Mouse (Mus musculus): ENCODE data around the gene Mt1.

Mt1 gene

DNA sequence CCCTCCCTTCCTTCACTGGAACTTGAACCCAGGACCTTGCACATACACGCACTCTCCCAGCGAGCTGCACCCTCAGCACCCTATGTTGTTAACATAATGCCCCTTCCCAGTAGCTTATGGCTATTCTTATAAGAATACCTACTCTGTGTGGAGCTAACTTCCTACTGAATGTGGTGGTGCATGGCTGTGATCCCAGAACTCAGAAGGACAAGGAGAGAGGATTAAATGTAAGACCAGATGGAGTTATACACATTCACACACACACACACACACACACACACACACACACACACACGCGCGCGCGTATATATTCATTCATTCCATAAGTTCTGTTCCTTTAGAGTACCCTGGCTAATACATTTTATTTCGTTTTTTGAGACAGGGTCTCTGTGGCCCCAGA is 27.4 kb downstream of the Mt1 start:
- Histone ChIP-seq H3K27me3 (ENCODE audit: control insufficient read depth, insufficient read depth, low read length, poor library complexity, severe bottlenecking) (no peaks in the 10 kb centered on the region; the same call in 1 of the 2 replicates), H3K36me3 (ENCODE audit: control insufficient read depth, insufficient read depth, low read length, poor library complexity, severe bottlenecking) (no peaks in the 10 kb centered on the region)
- no peak for DNase-seq (ENCODE audit: low read depth, low spot score)

DNA sequence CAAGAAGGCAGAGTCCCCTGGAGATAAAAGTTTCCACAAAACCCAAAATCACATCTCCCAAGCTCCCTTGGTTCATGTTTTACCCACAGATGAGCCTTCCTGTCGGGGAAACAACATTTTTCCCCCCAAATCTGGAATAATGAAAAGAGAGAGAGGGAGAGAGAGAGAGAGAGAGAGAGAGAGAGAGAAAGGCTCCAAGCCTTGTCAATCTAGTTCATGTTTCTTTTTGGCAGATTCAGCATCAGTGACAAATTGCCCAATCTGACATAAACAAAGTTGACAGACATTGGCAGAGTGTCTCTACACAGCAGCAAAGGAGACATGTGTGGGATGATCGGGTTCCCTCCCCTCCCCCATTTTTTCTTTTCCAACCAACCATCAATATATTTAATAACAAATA is 28.6 kb downstream of the Mt1 start:
- Histone ChIP-seq H3K27me3 (ENCODE audit: control insufficient read depth, insufficient read depth, low read length, poor library complexity, severe bottlenecking) (no peaks in the 10 kb centered on the region; the same call in 1 of the 2 replicates), H3K36me3 (ENCODE audit: control insufficient read depth, insufficient read depth, low read length, poor library complexity, severe bottlenecking) (no peaks in the 10 kb centered on the region)
- DNase-seq (ENCODE audit: low read depth, low spot score): no peak

DNA sequence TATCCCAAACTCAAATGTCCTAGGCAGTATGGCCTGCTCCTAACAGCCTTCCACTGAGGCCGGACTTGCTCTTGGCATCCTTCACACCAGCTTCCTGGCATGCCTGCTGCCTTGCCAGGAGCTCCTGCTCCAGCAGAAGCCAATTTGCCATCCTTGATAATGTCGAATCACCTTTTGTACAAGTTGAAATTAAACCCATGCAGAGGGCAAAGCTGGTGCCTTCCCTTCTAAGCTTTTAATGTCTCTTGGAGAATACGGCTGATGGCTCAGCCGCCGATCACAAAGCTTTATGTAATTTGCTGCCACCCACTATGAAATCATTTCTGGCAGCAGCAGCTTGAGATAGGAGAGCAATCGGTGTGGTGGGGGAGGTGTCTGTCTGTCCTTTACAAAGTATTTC is 30.8 kb downstream of the Mt1 start:
- H3K36me3 ChIP-seq (ENCODE audit: control insufficient read depth, insufficient read depth, low read length, poor library complexity, severe bottlenecking): no peaks in the 10 kb centered on the region
- no peak for DNase-seq (ENCODE audit: low read depth, low spot score)
- H3K27me3 ChIP-seq (ENCODE audit: control insufficient read depth, insufficient read depth, low read length, poor library complexity, severe bottlenecking): no peaks in the 10 kb centered on the region

DNA sequence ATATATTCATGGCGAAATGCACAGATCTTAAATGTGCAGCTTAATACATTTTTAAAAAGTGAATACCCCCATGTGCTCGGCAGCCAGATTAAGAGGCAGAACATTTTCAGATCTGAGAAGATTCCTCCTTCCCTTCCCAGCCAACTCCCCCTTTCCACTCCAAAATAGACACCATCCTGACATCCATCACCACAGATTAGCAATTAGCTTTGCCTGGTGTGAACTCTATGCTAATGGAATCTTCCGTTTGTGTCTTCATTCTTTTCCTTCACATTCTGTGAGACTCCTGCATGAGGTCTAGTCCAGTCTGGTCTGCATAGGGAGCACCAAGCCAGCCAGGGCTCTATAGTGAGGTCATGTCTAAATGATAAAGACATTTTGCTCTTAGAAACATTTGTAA is 31.3 kb downstream of the Mt1 start:
- DNase-seq (ENCODE audit: low read depth, low spot score): no peak
- no peaks in the 10 kb centered on the region for H3K27me3 ChIP-seq (ENCODE audit: control insufficient read depth, insufficient read depth, low read length, poor library complexity, severe bottlenecking)
- H3K36me3 ChIP-seq (ENCODE audit: control insufficient read depth, insufficient read depth, low read length, poor library complexity, severe bottlenecking): no peaks in the 10 kb centered on the region

DNA sequence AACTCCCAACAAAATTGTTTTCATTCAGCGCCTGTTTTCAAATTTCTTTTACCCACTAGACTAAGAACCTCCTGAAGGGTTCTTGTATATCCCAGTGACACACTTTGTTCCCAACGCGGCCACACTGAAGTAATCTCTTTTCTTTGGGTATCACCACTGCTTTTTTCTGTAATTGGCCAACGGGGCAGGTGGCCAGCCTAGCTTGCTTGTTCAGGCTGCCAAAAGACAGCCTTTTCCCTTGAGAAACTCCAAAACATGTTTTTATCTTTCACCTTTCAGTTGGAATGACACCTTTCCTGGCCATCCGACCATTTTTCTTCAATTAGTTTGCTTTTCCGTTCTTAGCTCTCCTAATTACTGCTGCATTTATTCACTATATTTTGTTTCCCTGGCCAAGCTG is 34.9 kb downstream of the Mt1 start:
- no peak for DNase-seq (ENCODE audit: low read depth, low spot score)
- no peaks in the 10 kb centered on the region for H3K27me3 ChIP-seq (ENCODE audit: control insufficient read depth, insufficient read depth, low read length, poor library complexity, severe bottlenecking)
- H3K36me3 ChIP-seq (ENCODE audit: control insufficient read depth, insufficient read depth, low read length, poor library complexity, severe bottlenecking): no peaks in the 10 kb centered on the region

DNA sequence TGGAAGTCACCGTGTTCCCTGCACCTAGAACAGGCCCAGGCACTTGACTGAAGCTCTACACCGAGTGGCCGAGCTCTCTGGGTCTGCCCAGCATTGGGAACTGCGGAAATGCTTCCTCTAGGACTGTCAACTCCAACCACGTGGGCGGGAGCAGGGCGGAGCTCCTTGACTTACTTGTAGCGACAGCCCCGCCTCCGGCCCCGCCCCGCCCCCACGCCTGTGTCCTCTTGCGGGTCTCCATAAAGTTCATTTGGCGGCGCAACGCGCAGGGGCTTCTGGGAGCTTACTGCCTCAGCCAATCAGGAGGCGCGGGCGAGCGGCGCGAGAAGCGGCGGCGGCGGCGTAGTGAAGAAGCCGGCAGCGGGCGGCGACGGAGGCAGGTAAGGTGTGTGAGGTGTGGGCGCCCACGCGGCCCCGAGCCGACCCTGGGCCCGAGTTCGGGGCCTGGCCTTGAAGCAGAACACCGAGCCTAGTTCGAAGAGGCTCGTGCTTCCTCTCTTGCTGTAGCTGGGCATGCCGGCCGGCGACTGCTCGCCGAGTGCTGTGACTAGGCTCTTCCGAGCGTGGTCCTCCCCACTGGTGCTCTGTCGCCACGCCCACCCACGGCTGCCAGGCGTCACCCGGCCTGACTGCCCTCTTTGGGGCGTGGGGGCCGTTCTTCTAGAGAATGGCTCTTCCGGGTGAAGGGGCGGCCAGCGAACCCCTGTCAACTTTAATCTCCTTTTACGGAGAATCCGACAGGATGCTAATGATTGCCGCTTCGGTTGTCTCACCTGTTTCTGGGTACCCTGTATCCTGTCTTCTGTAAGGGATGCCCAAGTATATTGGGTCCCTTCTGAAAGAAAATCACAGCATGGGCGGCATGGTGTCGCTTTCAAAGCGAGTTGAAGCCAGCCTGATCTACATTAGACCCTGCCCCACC is 35.6 kb downstream of the Mt1 start, which contains the start of gene Nup93:
TSS of gene Nup93 (plus strand) at position 313 of the 922 bp plus-strand sequence.
- no peaks in the 10 kb centered on the region for H3K27me3 ChIP-seq (ENCODE audit: control insufficient read depth, insufficient read depth, low read length, poor library complexity, severe bottlenecking)
- peak; percentile 95 for DNase-seq (ENCODE audit: low read depth, low spot score)

DNA sequence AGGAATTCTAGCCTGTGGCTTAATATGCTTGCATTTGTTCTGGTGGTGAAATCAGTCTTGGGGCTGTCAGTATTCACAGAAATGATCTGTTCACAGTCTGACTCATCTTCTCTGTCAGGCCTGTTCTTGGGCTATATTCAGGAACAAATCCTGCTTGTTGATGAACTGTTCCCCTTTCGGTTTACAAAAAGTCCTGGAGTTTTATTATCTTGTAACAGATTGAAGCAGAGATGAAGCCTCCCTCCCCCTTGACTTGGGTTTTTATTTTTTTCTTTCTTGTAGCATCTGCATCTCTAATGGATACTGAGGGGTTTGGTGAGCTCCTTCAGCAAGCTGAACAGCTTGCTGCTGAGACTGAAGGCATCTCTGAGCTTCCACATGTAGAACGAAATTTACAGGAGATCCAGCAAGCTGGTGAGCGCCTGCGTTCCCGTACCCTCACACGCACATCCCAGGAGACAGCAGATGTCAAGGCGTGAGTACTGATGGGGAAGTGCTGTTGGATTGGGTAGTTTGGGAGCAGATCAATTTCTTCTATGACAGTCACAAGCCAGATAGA is 48.6 kb downstream of the Mt1 start:
- 0 out of 2 replicates have a peak, but pooled peaks cover 2% of the 10 kb centered on the region for H3K36me3 ChIP-seq (ENCODE audit: control insufficient read depth, insufficient read depth, low read length, poor library complexity, severe bottlenecking)
- H3K27me3 ChIP-seq (ENCODE audit: control insufficient read depth, insufficient read depth, low read length, poor library complexity, severe bottlenecking): no peaks in the 10 kb centered on the region
- no peak for DNase-seq (ENCODE audit: low read depth, low spot score)

More for the DNA sequence above, 35.6 kb downstream of the Mt1 start, which contains the start of gene Nup93:
- no peaks in the 10 kb centered on the region for H3K36me3 ChIP-seq (ENCODE audit: control insufficient read depth, insufficient read depth, low read length, poor library complexity, severe bottlenecking)

Measured in splenic B cell, adult 2 months (primary cell).